Mouse (Mus musculus) left cerebral cortex, adult 8-10 months (tissue): Measurements from ENCODE around the gene Cfap77. TPM values are rescaled to one million over a fixed set of nuclear protein-coding genes. Genes with fewer than 3 reads are reported as not detected.

Experiments used
- DNase-seq, 2 experiments: peaks; one replicate each; pipeline ENCODE4 v3.0.0; 2022; ENCODE audit warnings: low spot score in 2 of 2
- total RNA-seq, 4 experiments: library from RNA; stranded (reverse); gene quantifications; 2 replicates each; pipeline ENCODE4 v1.2.4; 2022

Gene Cfap77
- total RNA-seq, 4 experiments from 2014 or later: 0.25 to 1.1 (median 0.48) TPM

DNA sequence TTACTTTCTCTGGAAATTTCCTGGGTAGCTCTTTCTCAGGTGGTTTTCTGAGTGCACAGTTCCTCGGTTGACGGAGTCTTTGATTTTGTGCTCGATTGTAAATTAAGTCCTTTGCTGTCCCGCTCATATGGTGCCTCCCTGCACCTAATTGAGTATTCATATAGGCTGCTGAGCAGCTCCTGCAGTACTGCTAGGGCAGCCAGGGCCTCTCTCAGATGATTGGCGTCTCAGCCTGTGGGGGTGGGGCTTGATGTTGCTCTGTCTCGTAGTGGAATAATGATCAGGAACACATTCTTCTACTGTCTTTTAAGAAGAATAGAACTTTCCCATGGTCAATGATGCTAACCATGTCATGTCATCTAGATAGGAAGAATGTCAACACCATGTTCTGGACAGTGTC is 109.5 kb downstream of the Cfap77 start:
- DNase-seq: no peak

DNA sequence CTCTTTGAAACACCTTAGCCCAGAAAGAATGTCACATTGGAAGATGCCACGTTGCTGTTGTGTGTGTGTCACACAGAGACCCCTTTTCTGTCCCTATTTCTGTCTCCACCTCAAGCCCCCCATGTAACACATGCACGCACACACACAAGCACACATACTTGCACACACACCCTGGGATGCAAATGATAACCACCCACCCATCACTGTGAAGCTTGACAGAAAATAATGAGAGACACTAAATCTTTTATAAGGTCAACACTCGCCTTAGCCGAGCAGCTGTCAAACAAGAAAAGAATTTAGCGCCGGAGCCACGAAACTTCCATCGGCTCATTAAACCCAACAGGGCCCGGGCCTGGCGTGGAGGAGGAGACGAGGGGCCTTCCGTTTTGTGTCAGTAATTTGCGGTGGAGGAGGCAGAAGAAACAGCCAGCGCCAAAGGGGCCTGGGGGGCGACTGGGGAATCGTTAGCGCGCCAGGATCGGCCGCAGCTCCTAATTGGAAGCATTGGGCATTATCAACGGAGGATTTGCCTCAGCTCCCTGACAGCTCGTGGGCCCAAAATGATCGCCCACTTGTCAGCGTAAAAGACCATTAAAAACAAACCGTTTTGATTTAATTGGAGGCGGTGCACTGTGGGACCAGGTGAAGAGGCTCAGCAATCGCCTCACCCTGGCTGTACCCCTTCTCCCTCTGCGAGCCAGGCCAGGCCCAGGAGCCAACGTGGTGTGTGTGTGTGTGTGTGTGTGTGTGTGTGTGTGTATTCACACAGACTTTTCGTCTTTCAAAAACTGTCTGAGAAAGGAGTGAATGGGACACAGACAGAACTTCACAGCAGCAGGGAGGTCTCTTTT is 111.0 kb downstream of the Cfap77 start:
- DNase-seq: no peak

DNA sequence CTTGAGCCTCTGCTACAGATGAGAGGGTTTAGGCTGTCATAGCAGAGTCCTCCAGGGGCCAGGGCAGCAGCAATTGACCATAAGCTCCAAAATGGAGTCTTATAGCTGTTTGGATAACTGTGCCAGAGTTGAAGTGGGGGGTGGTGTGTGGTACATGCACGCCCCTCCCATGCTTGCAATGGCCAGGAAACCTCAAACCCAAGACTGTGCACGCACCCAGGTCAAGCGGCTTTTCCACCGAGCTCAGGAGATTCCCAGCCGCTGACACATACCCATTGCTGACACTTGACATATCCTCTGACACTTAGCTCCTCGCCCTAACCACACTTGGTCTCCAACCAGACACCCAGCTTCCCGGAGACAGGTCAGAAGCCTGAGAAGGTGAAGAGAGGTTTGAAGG is 115.9 kb downstream of the Cfap77 start:
- DNase-seq: no peak

DNA sequence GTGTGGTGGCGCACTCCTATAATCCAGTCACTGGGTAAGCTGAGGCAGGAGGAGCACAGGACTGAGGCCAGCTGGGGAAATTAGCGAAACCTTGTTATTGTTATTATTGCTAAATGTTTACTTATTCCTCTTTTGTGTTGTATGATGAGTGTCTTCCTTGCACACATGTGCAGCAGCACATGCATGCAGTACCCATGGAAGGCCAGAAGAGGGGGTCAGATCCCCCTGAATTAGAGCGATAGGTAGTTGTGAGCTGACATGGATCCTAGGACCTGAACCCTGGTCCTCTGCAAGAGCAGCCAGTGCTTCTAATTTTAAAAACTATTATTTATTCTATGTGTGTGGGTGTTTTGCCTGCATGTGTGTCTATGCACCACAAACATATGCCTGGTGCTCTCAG is 124.3 kb downstream of the Cfap77 start:
- DNase-seq: no peak

DNA sequence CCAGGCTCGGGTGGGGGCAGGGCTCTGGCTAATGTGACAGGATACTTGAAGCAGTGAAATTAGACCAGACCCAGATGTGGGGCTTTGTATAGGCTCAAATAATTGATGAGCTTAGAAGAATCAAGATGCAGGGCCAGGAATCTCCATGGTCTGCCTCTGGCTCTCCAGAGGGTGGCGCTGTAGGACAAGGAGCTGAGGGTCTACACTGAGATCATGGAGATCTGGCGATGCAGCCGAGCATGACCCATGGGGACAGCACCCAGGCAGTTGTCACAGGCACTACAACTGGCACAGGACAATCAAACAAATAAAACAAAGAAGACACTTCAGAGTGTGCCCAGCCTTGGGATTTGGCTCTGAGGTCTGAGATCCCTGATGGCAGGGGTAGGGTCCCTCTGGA is 131.0 kb downstream of the Cfap77 start:
- DNase-seq: peak in 1 of 2 experiments; percentile 23

DNA sequence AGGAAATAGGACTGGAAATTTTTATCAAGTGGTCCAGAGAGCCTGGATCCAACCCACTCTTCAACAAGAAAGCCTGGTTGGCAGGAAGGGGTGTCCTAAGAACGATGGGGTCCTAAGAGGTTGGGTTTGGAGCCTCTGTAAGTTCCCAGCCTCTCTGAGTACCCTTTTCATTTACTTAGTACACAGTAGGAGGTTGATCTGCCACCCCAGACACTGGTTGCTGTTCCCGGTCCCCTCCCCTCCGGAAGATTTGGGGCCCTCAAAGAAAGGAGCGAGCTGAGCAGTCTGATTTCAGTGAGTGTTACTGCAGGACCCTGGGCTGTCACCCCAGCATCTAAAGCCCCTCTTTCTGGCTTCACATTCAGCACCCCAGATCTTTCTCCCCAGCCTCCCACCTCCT is 135.9 kb downstream of the Cfap77 start:
- no peak for DNase-seq

DNA sequence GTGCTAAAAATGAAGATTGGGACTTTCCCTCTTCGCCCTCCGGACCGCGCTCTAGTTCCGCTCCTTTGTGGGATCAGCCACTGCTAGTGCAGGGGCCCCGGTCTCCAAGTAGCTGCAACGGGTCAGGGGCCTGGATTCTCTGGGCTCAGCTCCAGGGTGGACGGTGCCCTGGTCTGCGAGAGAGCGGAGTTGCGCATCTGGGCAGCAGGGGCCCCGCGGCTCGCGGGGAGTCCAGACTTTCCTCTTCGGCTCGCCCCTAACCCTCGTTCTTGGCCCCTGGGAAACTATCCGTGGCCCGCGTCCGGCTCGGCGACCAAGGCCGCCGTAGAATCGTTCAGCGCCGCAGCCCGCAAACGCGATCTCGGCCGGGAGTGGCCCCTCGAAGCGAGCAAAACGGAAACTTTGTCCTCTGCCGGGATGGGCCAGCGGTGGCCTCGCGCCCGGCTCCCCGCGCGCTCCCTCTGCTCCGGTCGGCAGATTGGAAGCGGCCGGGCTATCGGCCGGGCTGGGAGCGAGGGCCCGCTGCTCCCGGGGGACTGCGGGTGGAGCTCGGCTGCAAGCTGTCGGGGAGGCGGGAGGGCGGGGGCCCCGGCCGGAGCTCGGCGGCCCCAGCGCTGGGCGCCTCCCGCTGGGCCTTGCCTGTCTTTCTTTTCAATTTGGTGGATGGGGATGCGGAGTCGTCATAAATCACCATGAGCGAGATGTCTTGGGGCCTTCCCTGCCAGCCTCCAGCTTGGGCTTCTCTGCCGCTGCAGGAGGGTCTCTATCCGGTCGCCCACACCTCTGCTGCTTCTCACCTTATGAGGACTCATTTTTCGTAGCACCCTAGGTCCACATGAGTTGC is 137.1 kb downstream of the Cfap77 start:
- no peak for DNase-seq

DNA sequence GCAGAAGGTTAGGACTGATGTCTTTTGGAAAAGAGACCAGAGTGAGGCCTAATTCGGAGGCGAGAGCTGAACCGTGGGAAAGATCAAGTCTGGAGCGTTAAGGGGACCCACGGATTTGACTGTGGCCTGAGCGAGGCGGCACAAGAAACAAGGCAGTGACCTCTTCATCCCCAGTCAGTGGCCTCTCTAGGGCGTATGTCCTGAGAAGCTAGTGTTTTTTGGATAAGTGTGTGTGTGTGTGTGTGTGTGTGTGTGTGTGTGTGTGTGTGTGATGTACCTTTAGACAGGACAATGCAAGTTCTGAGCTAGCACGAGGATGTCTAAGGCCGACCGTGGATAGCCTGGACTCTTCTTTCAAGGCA is 137.7 kb downstream of the Cfap77 start:
- DNase-seq: no peak

DNA sequence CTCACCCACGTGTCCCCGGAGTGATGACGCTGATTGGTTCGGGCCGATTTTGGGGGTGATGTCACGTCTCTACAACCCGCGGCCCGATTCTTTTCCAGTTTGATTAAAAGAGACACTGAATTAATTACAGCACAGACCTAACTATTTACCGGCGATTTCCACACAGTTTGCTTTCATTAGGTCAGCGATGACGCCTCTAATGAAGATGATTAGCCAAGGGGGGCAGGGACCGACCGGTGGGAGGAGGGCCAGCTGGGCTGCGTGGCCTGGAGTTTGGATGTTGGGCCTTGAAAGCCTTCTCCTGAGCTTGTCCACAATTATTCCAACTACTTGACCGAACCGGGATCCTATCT is 138.4 kb downstream of the Cfap77 start, which contains the start of gene Barhl1:
Gene Barhl1 (minus strand): TSS at position 156 of the 353 bp plus-strand sequence.
- DNase-seq: no peak

DNA sequence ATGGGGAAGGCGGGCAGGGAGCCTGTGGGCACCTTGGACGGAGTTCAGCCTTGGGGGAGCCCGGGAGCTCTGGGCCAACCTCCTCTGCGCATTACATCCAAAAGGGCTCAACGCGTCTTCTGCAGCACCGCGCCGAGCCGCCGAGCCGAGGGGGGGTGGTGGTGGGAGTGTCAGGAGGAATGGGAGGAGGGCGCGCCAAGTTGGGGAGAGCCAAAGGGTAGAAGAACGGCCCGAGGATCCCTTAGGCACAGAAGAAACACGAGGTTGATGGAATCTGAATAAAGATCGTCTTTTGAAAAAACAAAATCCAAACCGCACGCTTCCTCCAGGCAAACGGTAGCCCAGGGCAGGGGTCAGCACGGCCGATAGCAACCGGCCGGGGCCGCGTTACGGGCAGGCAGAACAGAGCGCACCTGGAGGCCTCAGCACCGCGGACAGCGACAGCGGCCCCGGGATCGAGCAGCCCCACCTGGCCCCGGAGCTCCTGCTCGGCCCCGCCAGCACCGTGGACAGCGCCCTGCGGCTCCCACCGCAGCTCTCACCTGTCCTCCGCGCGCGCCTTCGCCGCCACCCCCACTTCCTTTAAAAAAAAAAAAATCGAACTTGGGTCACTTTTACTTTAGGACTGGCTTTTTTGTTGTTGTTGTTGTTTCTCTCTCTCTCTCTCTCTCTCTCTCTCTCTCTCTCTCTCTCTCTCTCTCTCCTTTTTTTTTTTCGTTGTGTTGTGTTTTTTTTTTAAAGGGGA is 138.9 kb downstream of the Cfap77 start:
- DNase-seq: no peak

DNA sequence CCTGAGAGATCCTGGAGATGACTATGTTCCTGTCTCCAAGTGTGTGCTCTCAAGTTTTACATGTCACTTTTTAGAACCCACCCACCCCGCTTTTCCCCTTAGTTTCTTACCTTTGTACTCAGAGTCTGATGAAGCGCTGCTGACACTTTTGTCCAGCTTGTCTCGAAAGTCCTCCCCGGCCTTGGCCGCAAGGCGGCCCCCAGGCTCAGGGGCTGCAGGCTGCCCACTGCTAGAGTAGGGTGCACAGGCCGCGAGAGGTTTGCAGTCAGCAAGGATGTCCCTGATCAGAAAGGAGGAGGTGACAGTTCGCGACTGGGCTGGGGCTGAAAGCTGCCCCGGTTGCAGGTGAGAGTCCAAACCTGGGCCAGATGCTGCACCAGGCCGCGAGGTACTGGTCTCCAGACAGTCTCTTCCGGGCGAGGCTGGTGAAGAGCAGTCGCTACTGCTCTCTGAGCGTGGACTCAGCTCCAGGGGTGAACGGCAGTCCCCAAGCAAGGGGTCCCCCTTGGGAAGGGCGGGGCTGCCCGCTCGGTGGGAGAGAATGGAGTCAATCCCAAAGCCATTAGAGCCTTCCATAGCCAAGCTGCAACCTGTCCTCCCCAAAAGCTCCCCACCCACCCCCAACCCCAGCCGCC is 139.6 kb downstream of the Cfap77 start:
- DNase-seq: no peak

DNA sequence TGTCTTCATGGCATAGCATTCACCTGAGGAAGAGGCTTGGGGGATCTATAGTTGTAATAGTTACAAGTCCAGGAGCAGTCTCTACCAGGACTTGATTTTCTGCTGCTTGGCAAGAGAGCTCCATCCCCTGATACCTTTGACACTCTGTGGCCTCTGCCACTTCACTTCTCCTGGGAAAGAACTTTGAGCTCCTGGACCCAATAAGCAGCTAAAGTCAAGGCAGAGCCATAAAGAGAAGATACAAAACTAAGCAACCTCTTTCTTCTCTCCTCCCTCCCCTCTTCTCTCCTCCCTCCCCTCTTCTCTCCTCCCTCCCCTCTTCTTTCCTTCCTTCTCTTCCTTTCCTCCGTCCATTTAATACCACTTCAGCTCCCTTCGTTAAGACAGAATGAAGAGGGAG is 140.7 kb downstream of the Cfap77 start:
- DNase-seq: no peak

DNA sequence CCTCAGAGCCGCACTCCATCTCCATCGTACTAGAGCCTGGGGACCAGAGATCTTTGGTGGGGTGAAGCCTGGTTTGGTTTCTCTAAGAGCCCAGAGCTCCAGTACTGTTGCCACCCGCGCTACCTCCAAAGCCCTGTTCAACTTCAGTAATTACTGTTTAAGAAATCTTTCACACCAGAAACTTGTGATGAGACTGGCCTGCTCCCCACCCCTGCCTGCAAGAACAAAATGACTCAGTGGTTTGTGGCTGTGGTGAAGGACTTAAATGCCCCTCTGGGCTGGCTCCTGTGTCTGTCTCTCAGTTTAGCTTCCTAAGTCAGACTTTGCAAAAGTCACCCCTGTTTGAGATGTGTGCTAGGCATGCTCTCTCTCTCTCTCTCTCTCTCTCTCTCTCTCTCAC is 141.9 kb downstream of the Cfap77 start:
- DNase-seq: no peak

DNA sequence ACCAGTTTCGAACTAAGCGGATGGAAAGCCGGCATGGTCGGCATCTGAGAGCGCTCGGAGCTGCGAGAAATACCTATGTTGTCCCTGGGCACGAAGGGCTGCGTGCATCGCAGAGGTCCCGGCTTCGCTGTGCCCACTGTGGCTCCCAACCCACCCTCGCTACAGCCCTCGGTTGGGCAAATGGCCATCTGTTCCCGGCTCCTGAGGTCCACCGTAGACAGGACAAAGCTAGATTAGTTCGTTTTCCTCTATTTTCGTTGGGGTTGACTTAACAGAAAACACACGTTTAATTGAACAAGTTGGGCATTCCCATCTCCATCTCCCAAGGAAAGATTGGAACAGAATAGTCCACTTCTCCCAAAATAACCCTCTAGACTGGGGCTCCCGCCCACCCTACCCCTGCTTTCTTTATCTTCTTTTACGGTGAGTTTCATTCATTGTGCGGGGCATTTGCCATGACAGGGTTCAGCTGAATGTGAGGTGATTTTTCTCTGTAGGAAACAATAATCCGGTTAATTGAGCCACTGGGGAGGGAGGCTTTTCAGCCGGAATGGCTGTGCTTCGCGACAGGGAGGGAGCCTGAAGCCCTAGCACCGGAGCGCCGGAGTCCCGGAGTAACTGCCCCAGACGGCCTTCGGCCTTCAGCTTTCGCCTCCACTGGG is 142.7 kb downstream of the Cfap77 start:
- DNase-seq: no peak

DNA sequence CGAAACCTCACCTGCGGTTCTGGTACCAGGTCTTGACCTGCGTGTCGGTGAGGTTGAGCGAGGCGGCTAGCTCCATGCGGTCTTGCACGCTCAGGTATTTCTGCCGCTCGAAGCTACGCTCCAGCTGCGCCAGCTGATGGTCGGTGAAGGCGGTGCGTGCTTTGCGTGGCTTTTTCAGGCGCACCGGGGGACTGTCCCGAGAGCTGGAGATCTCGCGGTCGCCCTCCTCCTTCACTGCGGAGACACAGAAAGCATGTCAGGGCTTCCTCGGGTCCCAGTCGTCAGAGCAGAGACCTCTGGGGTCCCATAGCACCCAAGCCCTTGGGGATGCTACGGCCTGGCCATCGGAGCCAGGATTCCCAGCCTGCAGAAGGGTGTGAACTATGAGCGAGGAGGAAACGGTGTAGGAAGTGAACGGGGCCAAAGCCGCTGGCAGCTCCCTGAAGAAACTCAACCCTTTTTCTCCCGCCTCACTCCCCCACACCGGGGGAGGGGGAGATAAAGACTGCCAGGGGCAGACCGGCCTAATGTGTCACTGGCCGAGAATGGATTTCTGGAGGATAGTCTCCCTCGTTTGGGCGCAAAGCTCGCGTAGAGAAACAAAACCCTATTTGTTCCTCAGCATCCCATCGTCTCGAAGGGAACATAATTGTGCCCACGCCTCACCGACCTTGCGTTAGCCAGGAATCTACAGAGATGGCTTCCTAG is 143.4 kb downstream of the Cfap77 start:
- no peak for DNase-seq

DNA sequence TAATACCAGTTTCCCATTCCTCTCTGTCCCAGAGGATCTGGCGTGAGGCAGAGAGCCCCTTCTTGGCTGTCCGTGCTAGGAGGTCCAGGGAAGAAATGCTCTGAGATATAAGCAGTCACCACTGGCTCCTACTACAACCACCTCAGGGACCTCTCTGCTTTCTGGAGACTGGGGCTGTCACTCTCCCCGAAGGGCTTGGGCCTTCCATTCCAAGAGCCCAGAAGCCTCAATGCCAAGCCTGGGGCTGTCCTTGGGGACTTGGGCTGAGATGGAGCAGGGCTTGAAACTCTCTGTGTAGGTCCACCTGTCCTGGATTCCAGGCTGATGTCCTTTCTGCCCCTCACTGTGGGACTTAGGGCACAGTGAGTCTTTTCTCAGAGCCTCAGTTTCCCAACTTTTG is 144.0 kb downstream of the Cfap77 start:
- no peak for DNase-seq

DNA sequence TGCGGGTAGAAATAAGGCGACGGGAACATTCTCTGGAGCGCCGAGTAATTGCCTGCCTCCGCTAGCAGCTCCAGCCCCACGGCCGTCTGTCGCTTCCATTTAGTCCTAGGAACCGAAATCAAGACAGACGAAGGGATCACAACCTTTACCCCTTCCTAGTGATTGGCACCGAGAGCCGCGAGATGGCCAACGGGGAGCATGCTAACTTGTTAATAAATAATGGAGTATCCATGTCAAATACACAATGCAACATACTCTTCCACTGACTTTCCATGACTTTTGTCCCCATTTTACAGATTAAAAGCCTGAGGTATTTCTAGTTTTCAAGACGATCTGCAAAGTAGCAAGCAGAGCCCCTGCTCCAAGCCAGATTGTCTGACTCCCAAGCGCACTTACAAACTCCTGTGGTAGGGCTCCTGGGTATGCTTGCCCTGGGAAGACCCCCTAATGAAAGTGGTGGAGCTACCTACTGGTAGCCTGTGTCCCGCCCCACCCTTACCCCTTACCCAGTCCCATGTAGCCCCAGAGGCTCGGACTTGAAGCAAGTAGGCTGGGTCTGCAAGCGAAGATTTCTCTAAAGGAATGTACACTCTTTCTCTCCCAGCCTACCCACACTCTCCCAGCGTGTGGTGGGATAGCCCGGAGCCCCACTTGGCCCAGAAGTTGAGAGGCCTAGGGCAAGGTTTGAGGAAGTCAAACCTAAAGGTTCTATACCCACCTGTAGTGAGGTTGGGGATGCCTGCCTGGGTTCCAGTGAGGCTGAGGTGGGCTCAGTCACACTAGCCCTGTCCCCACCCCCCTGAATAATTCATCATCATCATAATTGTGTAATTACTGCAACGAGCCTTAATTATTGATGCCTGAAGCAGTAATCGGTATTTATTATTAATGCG is 144.8 kb downstream of the Cfap77 start:
- no peak for DNase-seq

DNA sequence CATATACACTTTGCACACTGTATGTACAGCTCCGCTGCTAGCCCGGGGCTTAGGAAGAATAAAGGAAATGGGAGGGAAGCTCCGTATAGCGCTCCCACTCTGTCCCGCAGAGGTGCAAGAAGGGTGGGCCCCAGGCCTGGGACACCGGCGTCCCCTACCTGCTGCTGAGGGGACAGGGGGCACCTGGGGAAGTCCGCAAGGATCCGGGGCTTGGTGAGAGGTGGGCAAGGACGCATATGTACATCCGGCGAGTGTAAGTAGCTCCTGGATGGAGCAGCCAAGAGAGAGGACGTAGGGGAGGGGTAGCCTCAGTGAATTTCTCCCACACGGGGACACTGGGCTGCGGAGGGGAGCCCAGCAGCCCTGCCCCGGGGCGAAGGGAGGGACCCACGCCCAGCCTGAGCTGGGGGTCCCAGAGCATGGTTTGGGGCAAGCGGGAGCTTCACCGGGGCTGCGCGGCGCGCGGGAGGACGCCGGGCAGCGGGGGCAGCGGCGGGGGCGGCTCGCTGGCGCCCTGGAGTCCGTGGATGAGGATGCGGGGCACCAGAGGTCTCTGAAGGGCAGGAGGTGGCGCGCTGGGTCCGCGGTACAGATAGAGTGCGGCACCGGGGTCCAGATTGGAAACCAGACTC is 145.6 kb downstream of the Cfap77 start:
- DNase-seq: no peak
